Mouse (Mus musculus) limb, embryonic 11.5 days (tissue): Measurements from ENCODE around the gene Acss2. TPM values are rescaled to one million over a fixed set of nuclear protein-coding genes. Genes with fewer than 3 reads are reported as not detected.
A peak's percentile ranks its signal among the peaks of the same experiment; 100 is the strongest.

Source experiments
- ATAC-seq: fragments of 200-750 bp; cut with Nextera tagmentation; 2 replicates; pipeline ENCODE4 v1.8.0; 2017; ENCODE audit warnings: low read depth; ENCODE audit not compliant: insufficient number of reproducible peaks, low FRiP score, low TSS enrichment
- DNase-seq: peaks from one replicate; pipeline ENCODE4 v3.0.0-alpha.2; 2015; ENCODE audit warnings: low spot score
- H3K27ac ChIP-seq: fragments of 300-500 bp; sonication (generic); replicated peaks from 2 replicates; pipeline ENCODE4 v1.5.1; 2014; ENCODE audit warnings: low read depth, mild to moderate bottlenecking, low read length
- H3K27me3 ChIP-seq: fragments of 300-500 bp; sonication (generic); 2 replicates; pipeline ENCODE4 v1.6.1; 2014; ENCODE audit warnings: mild to moderate bottlenecking, low read length, mixed read lengths; ENCODE audit not compliant: control insufficient read depth, insufficient read depth
- H3K36me3 ChIP-seq: fragments of 300-500 bp; sonication (generic); 2 replicates; pipeline ENCODE4 v1.6.1; 2014; ENCODE audit warnings: mild to moderate bottlenecking, low read length, moderate library complexity, mixed read lengths; ENCODE audit not compliant: control insufficient read depth, insufficient read depth
- H3K4me1 ChIP-seq: fragments of 300-500 bp; sonication (generic); 2 replicates; pipeline ENCODE4 v1.6.1; 2014; ENCODE audit warnings: low read length, mixed read lengths; ENCODE audit not compliant: control insufficient read depth, insufficient read depth
- H3K4me2 ChIP-seq: fragments of 300-500 bp; sonication (generic); 2 replicates; pipeline ENCODE4 v1.6.1; 2014; ENCODE audit warnings: low read depth, mild to moderate bottlenecking, moderate library complexity; ENCODE audit not compliant: severe bottlenecking
- H3K4me3 ChIP-seq: fragments of 300-500 bp; sonication (generic); 2 replicates; pipeline ENCODE4 v1.5.1; 2014; ENCODE audit warnings: low read depth, low read length
- H3K9ac ChIP-seq: fragments of 300-500 bp; sonication (generic); 2 replicates; pipeline ENCODE4 v1.6.1; 2014; ENCODE audit warnings: mild to moderate bottlenecking, low read length
- H3K9me3 ChIP-seq: fragments of 300-500 bp; sonication (generic); 2 replicates; pipeline ENCODE4 v1.6.1; 2016; ENCODE audit warnings: low read length; ENCODE audit not compliant: control insufficient read depth
- WGBS: fragments of 180-500 bp; shearing (Covaris S2); extraction: QIAGEN DNeasy Blood & Tissue Kit; methylation state at CpG from one replicate; pipeline ENCODE4 v1.1.7; 2014; 5-methylcytosine and 5-hydroxymethylcytosine counted together
- polyA plus RNA-seq: library from polyadenylated mRNA; unstranded; fragments of >200 nt; fragmentation: Nextera tagmentation; extraction: Ambion mirVana; gene quantifications from 2 replicates; pipeline ENCODE4 v1.2.1, GENCODE M21; 2014

Acss2 gene
- polyA plus RNA-seq, 1 experiment from 2014 or later, result 10.7 TPM

GRCm38 (mm10) chr2:155505811-155506210 lies 11.9 kb upstream of the Acss2 start:
- H3K36me3 ChIP-seq, result no peaks in the 10 kb centered on the region
- H3K27me3 ChIP-seq, result no peaks in the 10 kb centered on the region
- DNase-seq (no peak), ATAC-seq (no peak)
- H3K4me1 ChIP-seq, result no peaks in the 10 kb centered on the region
- no peaks in the 10 kb centered on the region for H3K9me3 ChIP-seq
- 90% methylated on average over 9 of the region's 9 CpGs for WGBS
- H3K4me2 ChIP-seq, result no peak overlapping the region
- H3K9ac ChIP-seq, result no peak overlapping the region
- no peak overlapping the region for H3K4me3 ChIP-seq
- H3K27ac ChIP-seq, result no peak overlapping the region

GRCm38 (mm10) chr2:155507721-155508470 lies 9.9 kb upstream of the Acss2 start:
- Histone ChIP-seq H3K4me2 (no peak overlapping the region), H3K4me3 (no peak overlapping the region), H3K4me1 (no peaks in the 10 kb centered on the region), H3K9ac (no peak overlapping the region), H3K36me3 (no peaks in the 10 kb centered on the region), H3K9me3 (no peaks in the 10 kb centered on the region), H3K27me3 (no peaks in the 10 kb centered on the region), H3K27ac (no peak overlapping the region)
- 77% methylated on average over 10 of the region's 10 CpGs for WGBS
- DNase-seq, result no peak
- ATAC-seq, result no peak

- Histone ChIP-seq H3K27ac (no peak overlapping the region), H3K4me3 (no peak overlapping the region), H3K27me3 (peaks cover 10% of the 10 kb centered on the region; the same call in 1 of the 2 replicates), H3K9ac (no peak overlapping the region), H3K4me2 (no peak overlapping the region), H3K9me3 (no peaks in the 10 kb centered on the region), H3K36me3 (no peaks in the 10 kb centered on the region), H3K4me1 (no peaks in the 10 kb centered on the region)
- DNase-seq, result peak; percentile 57
- ATAC-seq, result no peak
- WGBS, result 69% methylated on average over 4 of the region's 4 CpGs
Measured at GRCm38 (mm10) chr2:155512479-155512878, 5.3 kb upstream of the Acss2 start.

GRCm38 (mm10) chr2:155513543-155513942 lies 4.2 kb upstream of the Acss2 start:
- Histone ChIP-seq H3K9ac (no peak overlapping the region), H3K27ac (no peak overlapping the region), H3K4me2 (no peak overlapping the region; the same call in 1 of the 2 replicates), H3K4me1 (no peaks in the 10 kb centered on the region), H3K4me3 (no peak overlapping the region), H3K9me3 (no peaks in the 10 kb centered on the region), H3K27me3 (peaks cover 10% of the 10 kb centered on the region; the same call in 1 of the 2 replicates), H3K36me3 (no peaks in the 10 kb centered on the region)
- ATAC-seq (no peak), DNase-seq (no peak)
- 73% methylated on average over 5 of the region's 5 CpGs for WGBS

- ATAC-seq, result no peak
- WGBS, result under 1% methylated on average over 23 of the region's 23 CpGs
Measured at GRCm38 (mm10) chr2:155514666-155515065, 3.1 kb upstream of the Acss2 start.

GRCm38 (mm10) chr2:155515941-155516340 lies 1.8 kb upstream of the Acss2 start:
- Histone ChIP-seq H3K9ac (no peak overlapping the region), H3K27me3 (peaks cover 10% of the 10 kb centered on the region; the same call in 1 of the 2 replicates), H3K36me3 (no peaks in the 10 kb centered on the region), H3K27ac (no peak overlapping the region), H3K4me3 (no peak overlapping the region), H3K4me1 (0 out of 2 replicates have a peak, but pooled peaks cover 3% of the 10 kb centered on the region), H3K9me3 (no peaks in the 10 kb centered on the region), H3K4me2 (no peak overlapping the region)
- peak; percentile 76 for DNase-seq
- WGBS, result 12% methylated on average over 1 of the region's 1 CpGs
- ATAC-seq, result no peak

More at GRCm38 (mm10) chr2:155514666-155515065, 3.1 kb upstream of the Acss2 start:
- H3K4me2 ChIP-seq, result peak overlapping the region; percentile 73
- peaks cover 10% of the 10 kb centered on the region; the same call in 1 of the 2 replicates for H3K27me3 ChIP-seq
- peak; percentile 67 for DNase-seq
- no peak overlapping the region for H3K27ac ChIP-seq
- H3K36me3 ChIP-seq, result no peaks in the 10 kb centered on the region
- no peaks in the 10 kb centered on the region for H3K9me3 ChIP-seq
- H3K4me1 ChIP-seq, result 0 out of 2 replicates have a peak, but pooled peaks cover 3% of the 10 kb centered on the region
- peak overlapping the region; percentile 54 for H3K9ac ChIP-seq
- H3K4me3 ChIP-seq, result peak overlapping the region; percentile 33

GRCm38 (mm10) chr2:155518531-155519270 lies 953 bp downstream of the Acss2 start:
- Histone ChIP-seq H3K9ac (peak overlapping the region; percentile 35), H3K4me1 (0 out of 2 replicates have a peak, but pooled peaks cover 3% of the 10 kb centered on the region), H3K27ac (no peak overlapping the region), H3K36me3 (no peaks in the 10 kb centered on the region), H3K4me3 (peak overlapping the region; percentile 41), H3K4me2 (peak overlapping the region; percentile 79), H3K9me3 (no peaks in the 10 kb centered on the region), H3K27me3 (peaks cover 8% of the 10 kb centered on the region; the same call in 1 of the 2 replicates)
- DNase-seq, result no peak
- no peak for ATAC-seq
- WGBS, result 24% methylated on average over 18 of the region's 18 CpGs

GRCm38 (mm10) chr2:155523706-155524105 lies 6.0 kb downstream of the Acss2 start:
- DNase-seq (no peak), ATAC-seq (no peak)
- no peak overlapping the region for H3K9ac ChIP-seq
- H3K4me2 ChIP-seq, result no peak overlapping the region
- WGBS, result 71% methylated on average over 5 of the region's 5 CpGs
- no peaks in the 10 kb centered on the region for H3K36me3 ChIP-seq
- H3K4me3 ChIP-seq, result no peak overlapping the region
- H3K27ac ChIP-seq, result no peak overlapping the region
- H3K4me1 ChIP-seq, result 0 out of 2 replicates have a peak, but pooled peaks cover 3% of the 10 kb centered on the region
- H3K27me3 ChIP-seq, result no peaks in the 10 kb centered on the region
- no peaks in the 10 kb centered on the region for H3K9me3 ChIP-seq
